Mouse (Mus musculus) ES-Bruce4 (cell line): ENCODE data around the gene Acot2.

Experiments used
- CTCF ChIP-seq: IDR thresholded peaks from one replicate; pipeline ENCODE4 v1.8.1; 2011; ENCODE audit warnings: low read depth, low read length
- POLR2A ChIP-seq: IDR thresholded peaks from one replicate; pipeline ENCODE4 v1.8.1; 2011; ENCODE audit warnings: low read length; ENCODE audit not compliant: insufficient read depth

DNA sequence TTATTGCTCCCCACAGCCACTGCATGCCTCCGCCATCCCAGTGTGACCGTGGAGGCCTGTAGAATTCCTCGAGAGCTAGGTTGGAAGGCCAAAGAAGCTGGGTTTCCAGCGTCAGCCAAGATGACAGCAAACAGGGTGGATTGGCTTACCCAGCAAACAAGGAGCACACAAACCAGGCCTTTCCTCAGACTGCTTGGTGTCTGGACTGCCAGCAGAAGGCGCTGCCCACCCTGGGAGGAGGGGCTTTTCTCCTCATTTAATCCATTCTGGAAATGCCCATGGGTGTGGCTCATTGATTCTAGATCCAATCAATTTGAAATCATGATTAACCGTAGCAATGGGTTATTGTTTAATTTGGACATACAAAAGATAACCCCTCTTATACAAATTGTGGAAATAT lies 25.5 kb downstream of the Acot2 start:
- no peak for TF ChIP-seq POLR2A
- TF ChIP-seq CTCF: peak; percentile 71
